ENCODE assay signal across 23 mouse cellular contexts in genomic region chrX:12340561-12340960, GRCm38 (mm10).
DNase-seq lines count a peak whose midpoint lies in the region; ATAC-seq lines count a peak whose summit lies in the region.
"Had no signal": no experiment of that assay in that cellular context is flagged by ENCODE, and none has a peak within 500 bp of the region (broad histone marks: within the 10 kb centered on the region; RNA-seq: fewer than 3 reads in every experiment).

No protein-coding gene starts in this region.

- no peaks in the 10 kb centered on the region for H3K9me3 ChIP-seq in midbrain, embryonic 15.5 days
- H3K9me3 ChIP-seq in midbrain, embryonic 16.5 days (replicated peaks; ENCODE audit: control insufficient read depth, low read length, poor library complexity, severe bottlenecking), result no peaks in the 10 kb centered on the region
- H3K9me3 ChIP-seq in kidney, embryonic 16.5 days (ENCODE audit: low read length), result no peaks in the 10 kb centered on the region
- H3K9me3 ChIP-seq: embryonic facial prominence, embryonic 10.5 days; forebrain, embryonic 15.5 days; heart, embryonic 10.5 days; stomach, embryonic 15.5 days had no signal

- ATAC-seq in midbrain, embryonic 15.5 days (replicated peaks), result peak; percentile 60; the same call in 1 of the 2 replicates
- no peak for ATAC-seq in midbrain, embryonic 16.5 days
- ATAC-seq in kidney, embryonic 16.5 days (ENCODE audit: low FRiP score, low TSS enrichment), result no peak
- ATAC-seq: activated CD4-positive, CD25-positive, alpha-beta regulatory T cell, adult 4 months; forebrain, embryonic 15.5 days; hindbrain, postnatal 0 days; intestine, postnatal 0 days had no signal

- H3K4me1 ChIP-seq in midbrain, embryonic 15.5 days, result no peaks in the 10 kb centered on the region
- H3K4me1 ChIP-seq in midbrain, embryonic 16.5 days (ENCODE audit: control insufficient read depth, insufficient read depth, low read length), result no peaks in the 10 kb centered on the region
- no peaks in the 10 kb centered on the region for H3K4me1 ChIP-seq in kidney, embryonic 16.5 days (ENCODE audit: insufficient read depth, low read length)
- H3K4me1 ChIP-seq: embryonic facial prominence, embryonic 10.5 days; forebrain, embryonic 15.5 days; heart, embryonic 10.5 days; stomach, embryonic 15.5 days had no signal

- no peak overlapping the region for H3K4me3 ChIP-seq in midbrain, embryonic 15.5 days
- no peak overlapping the region for H3K4me3 ChIP-seq in midbrain, embryonic 16.5 days (ENCODE audit: low read depth, low read length)
- no peak overlapping the region for H3K4me3 ChIP-seq in kidney, embryonic 16.5 days (ENCODE audit: low read length)
- H3K4me3 ChIP-seq: embryonic facial prominence, embryonic 10.5 days; forebrain, embryonic 15.5 days; heart, embryonic 10.5 days; myocyte; stomach, embryonic 15.5 days had no signal

- peak; percentile 2 to 52 for DNase-seq in frontal cortex, adult 2 months (ENCODE audit: extremely low spot score in 1 of 2, low spot score in 1 of 2)
- peak; percentile 7 to 45 for DNase-seq in left cerebral cortex, postnatal 25 days (ENCODE audit: low spot score in 2 of 2)
- DNase-seq in right cerebral cortex, postnatal 36 days (ENCODE audit: low spot score in 2 of 2), result peak; percentile 24 to 30
- no peak for DNase-seq in adrenal gland, adult 8-10 months
- DNase-seq: adrenal gland, postnatal 10 days; cerebellum, adult 9-11 months; gastrocnemius, postnatal 25 days; lung, postnatal 4 days; midbrain, embryonic 14.5 days; thymus, adult 2 months; thymus, postnatal 4 days had no signal

- H3K4me2 ChIP-seq in midbrain, embryonic 15.5 days, result no peak overlapping the region
- no peak overlapping the region for H3K4me2 ChIP-seq in midbrain, embryonic 16.5 days (ENCODE audit: low read length)
- H3K4me2 ChIP-seq in kidney, embryonic 16.5 days (replicated peaks; ENCODE audit: low read depth, low read length), result no peak overlapping the region
- H3K4me2 ChIP-seq: forebrain, embryonic 15.5 days; stomach, embryonic 15.5 days had no signal

- H3K27me3 ChIP-seq in midbrain, embryonic 15.5 days (replicated peaks), result no peaks in the 10 kb centered on the region
- no peaks in the 10 kb centered on the region for H3K27me3 ChIP-seq in midbrain, embryonic 16.5 days (ENCODE audit: control insufficient read depth, insufficient read depth, low read depth, low read length)
- H3K27me3 ChIP-seq in kidney, embryonic 16.5 days (ENCODE audit: insufficient read depth, low read length), result no peaks in the 10 kb centered on the region; the same call in 1 of the 2 replicates
- H3K27me3 ChIP-seq: forebrain, embryonic 15.5 days had no signal

- intact Hi-C loops in left cerebral cortex, postnatal 25 days (cut with DNase I), result no loop called here

- H3K9ac ChIP-seq in midbrain, embryonic 15.5 days, result no peak overlapping the region
- H3K9ac ChIP-seq in midbrain, embryonic 16.5 days (ENCODE audit: low read depth, low read length), result no peak overlapping the region
- H3K9ac ChIP-seq in kidney, embryonic 16.5 days (replicated peaks; ENCODE audit: low read length), result no peak overlapping the region
- H3K9ac ChIP-seq: forebrain, embryonic 15.5 days; stomach, embryonic 15.5 days had no signal

- H3K27ac ChIP-seq in midbrain, embryonic 15.5 days, result no peak overlapping the region
- no peak overlapping the region for H3K27ac ChIP-seq in midbrain, embryonic 16.5 days (ENCODE audit: low read length)
- no peak overlapping the region for H3K27ac ChIP-seq in kidney, embryonic 16.5 days (ENCODE audit: low read length)
- H3K27ac ChIP-seq: embryonic facial prominence, embryonic 10.5 days; forebrain, embryonic 15.5 days; heart, embryonic 10.5 days; hindbrain, postnatal 0 days; kidney, postnatal 0 days; stomach, embryonic 15.5 days had no signal

- 63% methylated on average over 9 of the region's 9 CpGs for WGBS in midbrain, embryonic 15.5 days
- WGBS in midbrain, embryonic 16.5 days, result 67% methylated on average over 9 of the region's 9 CpGs
- WGBS in kidney, embryonic 16.5 days, result 62% methylated on average over 9 of the region's 9 CpGs

- H3K36me3 ChIP-seq in midbrain, embryonic 15.5 days (replicated peaks), result no peaks in the 10 kb centered on the region
- H3K36me3 ChIP-seq in midbrain, embryonic 16.5 days (ENCODE audit: control insufficient read depth, insufficient read depth, low read length), result no peaks in the 10 kb centered on the region
- no peaks in the 10 kb centered on the region for H3K36me3 ChIP-seq in kidney, embryonic 16.5 days (ENCODE audit: insufficient read depth, low read length)
- H3K36me3 ChIP-seq: embryonic facial prominence, embryonic 10.5 days; forebrain, embryonic 15.5 days; heart, embryonic 10.5 days; stomach, embryonic 15.5 days had no signal
